Mouse (Mus musculus): ENCODE data around the gene Hecw1.

- no peak for TF ChIP-seq CTCF (IDR thresholded peaks at IDR 0.05; ENCODE audit: insufficient read depth, low read depth, low read length)
- TF ChIP-seq POLR2A (IDR thresholded peaks at IDR 0.05; ENCODE audit: insufficient read depth, low read depth, low read length) = no peak
These were observed 5.5 kb downstream of the Hecw1 start for GRCm38 (mm10) chr13:14517478-14517877.
